Mouse (Mus musculus) hindbrain, postnatal 0 days (tissue): ENCODE results near the gene Ppp3r1. TPM values are rescaled to one million over a fixed set of nuclear protein-coding genes. Genes with fewer than 3 reads are reported as not detected.
A peak's percentile ranks its signal among the peaks of the same experiment; 100 is the strongest.

ENCODE experiments used
- ATAC-seq: fragments of 200-750 bp; cut with Nextera tagmentation; 2 replicates; pipeline ENCODE4 v1.8.0; 2017; ENCODE audit warnings: mild to moderate bottlenecking, moderate TSS enrichment, moderate library complexity
- DNase-seq: peaks from one replicate; pipeline ENCODE4 v3.0.0-alpha.2; 2015; ENCODE audit warnings: low spot score
- H3K27ac ChIP-seq: fragments of 300-500 bp; sonication (generic); 2 replicates; pipeline ENCODE4 v1.5.1; 2014; ENCODE audit warnings: mild to moderate bottlenecking
- H3K27me3 ChIP-seq: fragments of 300-500 bp; sonication (generic); 2 replicates; pipeline ENCODE4 v1.6.1; 2014; ENCODE audit warnings: low read length, mixed read lengths; ENCODE audit not compliant: insufficient read depth
- H3K36me3 ChIP-seq: fragments of 300-500 bp; sonication (generic); 2 replicates; pipeline ENCODE4 v1.6.1; 2014; ENCODE audit warnings: low read length, mixed read lengths; ENCODE audit not compliant: insufficient read depth
- H3K4me1 ChIP-seq: fragments of 300-500 bp; sonication (generic); 2 replicates; pipeline ENCODE4 v1.6.1; 2014; ENCODE audit warnings: antibody characterized with exemption, low read length, mixed read lengths; ENCODE audit not compliant: insufficient read depth
- H3K4me2 ChIP-seq: fragments of 300-500 bp; sonication (generic); 2 replicates; pipeline ENCODE4 v1.6.1; 2014; ENCODE audit warnings: low read depth, mild to moderate bottlenecking, low read length, moderate library complexity, mixed read lengths
- H3K4me3 ChIP-seq: fragments of 300-500 bp; sonication (generic); 2 replicates; pipeline ENCODE4 v1.5.1; 2014; ENCODE audit warnings: low read length
- H3K9ac ChIP-seq: fragments of 300-500 bp; sonication (generic); replicated peaks from 2 replicates; pipeline ENCODE4 v1.6.1; 2014; ENCODE audit warnings: mild to moderate bottlenecking, low read length, moderate library complexity, mixed read lengths
- H3K9me3 ChIP-seq: fragments of 300-500 bp; sonication (generic); 2 replicates; pipeline ENCODE4 v1.6.1; 2016; ENCODE audit warnings: low read length, mixed read lengths
- CTCF ChIP-seq: IDR thresholded peaks from 2 replicates; pipeline ENCODE4 v1.5.1; 2016; ENCODE audit warnings: antibody characterized with exemption, control low read depth, low read depth
- WGBS: fragments of 180-500 bp; shearing (Covaris S2); extraction: QIAGEN DNeasy Blood & Tissue Kit; methylation state at CpG from one replicate; pipeline ENCODE4 v1.1.7; 2014; 5-methylcytosine and 5-hydroxymethylcytosine counted together
- polyA plus RNA-seq: library from polyadenylated mRNA; unstranded; fragments of >200 nt; fragmentation: Nextera tagmentation; extraction: Ambion mirVana; gene quantifications from 2 replicates; pipeline ENCODE4 v1.2.1, GENCODE M21; 2015
- total RNA-seq: library from RNA; depleted of rRNA; stranded (reverse); fragments of >200 nt; gene quantifications from 2 replicates; pipeline ENCODE4 v1.2.3, GENCODE M21; 2014; rRNA removed

The Ppp3r1 gene
- total RNA-seq (90.3 and 94.7 TPM in 2 replicates), polyA plus RNA-seq (260 and 268 TPM in 2 replicates)

GRCm38 (mm10) chr11:17158858-17159737 lies at the start of gene Ppp3r1:
Ppp3r1 (plus strand) TSS chr11:17159263.
- Histone ChIP-seq H3K27me3 (no peaks in the 10 kb centered on the region), H3K27ac (peak within 1 kb of the TSS; percentile 96), H3K9ac (peak within 1 kb of the TSS; percentile 97), H3K4me1 (peaks cover 14% of the 10 kb centered on the region), H3K36me3 (no peaks in the 10 kb centered on the region), H3K4me2 (peak within 1 kb of the TSS; percentile 68), H3K4me3 (peak within 1 kb of the TSS; percentile 91), H3K9me3 (no peaks in the 10 kb centered on the region)
- peak; percentile 99 for DNase-seq
- TF ChIP-seq CTCF: peak; percentile 22; the same call in 1 of the 2 replicates
- peak; percentile 98 for ATAC-seq
- under 1% methylated on average over 82 of the region's 89 CpGs for WGBS

DNA sequence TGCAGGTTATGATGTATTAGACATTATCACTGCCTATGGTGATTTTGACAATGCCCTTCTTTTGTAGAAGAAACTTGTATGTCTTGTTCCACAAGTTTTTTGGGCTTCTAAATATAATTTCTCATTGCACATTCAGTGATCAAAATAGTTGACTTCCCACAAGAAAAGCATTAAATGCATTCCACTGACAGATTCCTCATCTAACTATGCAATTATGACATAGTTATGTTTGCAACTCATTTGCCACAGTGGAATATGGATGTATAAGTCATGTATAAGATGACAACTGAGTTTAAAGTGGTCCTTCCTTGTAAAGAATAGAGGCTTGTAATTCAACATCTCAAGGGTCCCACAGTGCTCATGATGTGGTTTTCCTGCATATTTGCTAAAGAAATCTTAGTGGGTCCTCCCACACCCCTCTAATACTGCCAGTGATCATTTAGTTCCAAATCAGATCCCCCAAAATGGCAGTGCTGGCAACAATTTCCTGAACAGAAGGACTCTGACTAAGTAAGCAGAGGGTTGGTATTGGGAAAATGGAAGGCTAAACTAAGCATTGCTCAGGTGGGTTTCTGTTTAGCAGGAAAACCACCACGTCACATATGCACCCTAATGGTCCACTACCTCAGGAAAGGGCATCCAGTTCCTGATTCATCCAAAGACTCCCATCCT lies 46.5 kb upstream of the Ppp3r1 start:
- DNase-seq (no peak), ATAC-seq (no peak)
- H3K27me3 ChIP-seq: no peaks in the 10 kb centered on the region
- no peaks in the 10 kb centered on the region for H3K36me3 ChIP-seq
- no peak for TF ChIP-seq CTCF
- H3K9ac ChIP-seq: no peak overlapping the region
- no peak overlapping the region for H3K4me2 ChIP-seq
- no peak overlapping the region for H3K27ac ChIP-seq
- no peaks in the 10 kb centered on the region for H3K9me3 ChIP-seq
- H3K4me3 ChIP-seq: no peak overlapping the region
- WGBS: 85% methylated on average over 1 of the region's 1 CpGs
- H3K4me1 ChIP-seq: no peaks in the 10 kb centered on the region

GRCm38 (mm10) chr11:17126418-17126817 lies 32.6 kb upstream of the Ppp3r1 start:
- H3K36me3 ChIP-seq: no peaks in the 10 kb centered on the region
- H3K4me3 ChIP-seq: no peak overlapping the region
- H3K27ac ChIP-seq: no peak overlapping the region
- H3K4me2 ChIP-seq: no peak overlapping the region
- TF ChIP-seq CTCF: no peak
- H3K9ac ChIP-seq: no peak overlapping the region
- WGBS: 81% methylated on average over 2 of the region's 2 CpGs
- H3K4me1 ChIP-seq: no peaks in the 10 kb centered on the region
- no peaks in the 10 kb centered on the region for H3K9me3 ChIP-seq
- no peak for ATAC-seq
- no peak for DNase-seq
- no peaks in the 10 kb centered on the region for H3K27me3 ChIP-seq

DNA sequence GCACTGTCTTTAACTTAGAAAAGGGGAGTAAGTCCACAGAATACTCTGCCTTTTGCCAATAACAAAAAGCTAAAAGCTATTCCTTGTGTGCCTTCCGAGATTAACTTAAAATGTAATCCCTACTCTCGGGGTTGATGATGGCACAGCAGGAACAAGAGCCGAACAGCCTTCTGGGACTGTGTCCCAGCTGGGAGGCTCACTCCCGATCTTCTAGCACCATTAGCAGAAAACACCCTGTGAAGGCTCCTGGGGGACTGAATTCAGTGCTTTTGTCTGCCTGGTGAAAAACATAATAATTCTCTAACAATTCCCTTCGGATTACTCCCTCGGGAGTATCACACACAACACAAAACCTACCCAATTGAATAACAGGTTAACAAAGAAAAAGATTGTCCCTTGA lies 23.4 kb upstream of the Ppp3r1 start:
- TF ChIP-seq CTCF: no peak
- Histone ChIP-seq H3K4me1 (no peaks in the 10 kb centered on the region), H3K4me3 (no peak overlapping the region), H3K9ac (no peak overlapping the region), H3K4me2 (no peak overlapping the region), H3K27ac (no peak overlapping the region), H3K27me3 (no peaks in the 10 kb centered on the region), H3K36me3 (no peaks in the 10 kb centered on the region), H3K9me3 (no peaks in the 10 kb centered on the region)
- ATAC-seq: no peak
- WGBS: 11% methylated on average over 6 of the region's 6 CpGs
- no peak for DNase-seq

- DNase-seq: no peak
- no peak overlapping the region for H3K4me3 ChIP-seq
- H3K27ac ChIP-seq: no peak overlapping the region
- no peaks in the 10 kb centered on the region for H3K36me3 ChIP-seq
- H3K27me3 ChIP-seq: no peaks in the 10 kb centered on the region
- no peak overlapping the region for H3K4me2 ChIP-seq
- H3K9ac ChIP-seq: no peak overlapping the region
- ATAC-seq: no peak
- no peak for TF ChIP-seq CTCF
- no peaks in the 10 kb centered on the region for H3K4me1 ChIP-seq
- 62% methylated on average over 6 of the region's 6 CpGs for WGBS
- no peaks in the 10 kb centered on the region for H3K9me3 ChIP-seq
Observed at GRCm38 (mm10) chr11:17138306-17139033, 20.6 kb upstream of the Ppp3r1 start.

- ATAC-seq (peak; percentile 24), DNase-seq (peak; percentile 50)
- Histone ChIP-seq H3K4me2 (peak overlapping the region; percentile 68), H3K27me3 (no peaks in the 10 kb centered on the region), H3K27ac (peak overlapping the region; percentile 96), H3K4me3 (peak overlapping the region; percentile 91), H3K36me3 (no peaks in the 10 kb centered on the region), H3K9ac (peak overlapping the region; percentile 97), H3K4me1 (peaks cover 14% of the 10 kb centered on the region), H3K9me3 (no peaks in the 10 kb centered on the region)
- under 1% methylated on average over 32 of the region's 46 CpGs for WGBS
- no peak for TF ChIP-seq CTCF
Observed at GRCm38 (mm10) chr11:17159738-17160241, 727 bp downstream of the Ppp3r1 start.
